Mouse (Mus musculus): ENCODE data around the gene Dhx36. TPM values are rescaled to one million over a fixed set of nuclear protein-coding genes. Genes with fewer than 3 reads are reported as not detected.

Gene Dhx36
- polyA plus RNA-seq, 1 experiment from 2014 or later: 51.9 TPM

- Histone ChIP-seq H3K27ac (no peak overlapping the region), H3K9me3 (ENCODE audit: control insufficient read depth, low read length) (no peaks in the 10 kb centered on the region), H3K4me1 (replicated peaks; ENCODE audit: control insufficient read depth, insufficient read depth, low read length) (no peaks in the 10 kb centered on the region), H3K9ac (no peak overlapping the region), H3K27me3 (ENCODE audit: control insufficient read depth, insufficient read depth, low read length) (no peaks in the 10 kb centered on the region), H3K4me3 (replicated peaks; ENCODE audit: low read length) (no peak overlapping the region), H3K36me3 (replicated peaks; ENCODE audit: control insufficient read depth, insufficient read depth) (peaks cover 89% of the 10 kb centered on the region), H3K4me2 (replicated peaks) (no peak overlapping the region)
- WGBS: 82% methylated on average over 3 of the region's 3 CpGs
- ATAC-seq (ENCODE audit: low FRiP score): no peak
- no peak for DNase-seq (ENCODE audit: low spot score)
Measured at GRCm38 (mm10) chr3:62464276-62464675, 42.5 kb downstream of the Dhx36 start.

GRCm38 (mm10) chr3:62459483-62459882 is 47.3 kb downstream of the Dhx36 start:
- WGBS: 87% methylated on average over 6 of the region's 6 CpGs
- Histone ChIP-seq H3K4me3 (replicated peaks; ENCODE audit: low read length) (no peak overlapping the region), H3K27me3 (ENCODE audit: control insufficient read depth, insufficient read depth, low read length) (no peaks in the 10 kb centered on the region), H3K27ac (no peak overlapping the region), H3K4me1 (replicated peaks; ENCODE audit: control insufficient read depth, insufficient read depth, low read length) (peaks cover 2% of the 10 kb centered on the region; the same call in 1 of the 2 replicates), H3K9me3 (ENCODE audit: control insufficient read depth, low read length) (no peaks in the 10 kb centered on the region), H3K36me3 (replicated peaks; ENCODE audit: control insufficient read depth, insufficient read depth) (peaks cover 48% of the 10 kb centered on the region), H3K4me2 (replicated peaks) (no peak overlapping the region), H3K9ac (no peak overlapping the region)
- no peak for DNase-seq (ENCODE audit: low spot score)
- no peak for ATAC-seq (ENCODE audit: low FRiP score)

GRCm38 (mm10) chr3:62458284-62459013 is 48.4 kb downstream of the Dhx36 start:
- H3K9me3 ChIP-seq (ENCODE audit: control insufficient read depth, low read length): no peaks in the 10 kb centered on the region
- no peak overlapping the region for H3K4me2 ChIP-seq (replicated peaks)
- 44% methylated on average over 6 of the region's 6 CpGs for whole genome bisulfite sequencing
- DNase-seq (ENCODE audit: low spot score): peak; percentile 78
- ATAC-seq (ENCODE audit: low FRiP score): peak; percentile 65
- H3K9ac ChIP-seq: no peak overlapping the region
- H3K27ac ChIP-seq: no peak overlapping the region
- H3K4me1 ChIP-seq (replicated peaks; ENCODE audit: control insufficient read depth, insufficient read depth, low read length): peaks cover 12% of the 10 kb centered on the region
- H3K4me3 ChIP-seq (replicated peaks; ENCODE audit: low read length): no peak overlapping the region
- H3K27me3 ChIP-seq (ENCODE audit: control insufficient read depth, insufficient read depth, low read length): no peaks in the 10 kb centered on the region
- peaks cover 38% of the 10 kb centered on the region for H3K36me3 ChIP-seq (replicated peaks; ENCODE audit: control insufficient read depth, insufficient read depth)

GRCm38 (mm10) chr3:62455854-62456253 is 51.0 kb downstream of the Dhx36 start:
- Histone ChIP-seq H3K27ac (no peak overlapping the region), H3K9ac (no peak overlapping the region), H3K4me3 (replicated peaks; ENCODE audit: low read length) (no peak overlapping the region), H3K4me2 (replicated peaks) (no peak overlapping the region), H3K27me3 (ENCODE audit: control insufficient read depth, insufficient read depth, low read length) (no peaks in the 10 kb centered on the region), H3K36me3 (replicated peaks; ENCODE audit: control insufficient read depth, insufficient read depth) (peaks cover 13% of the 10 kb centered on the region), H3K9me3 (ENCODE audit: control insufficient read depth, low read length) (no peaks in the 10 kb centered on the region), H3K4me1 (replicated peaks; ENCODE audit: control insufficient read depth, insufficient read depth, low read length) (peaks cover 14% of the 10 kb centered on the region)
- WGBS: 24% methylated on average over 1 of the region's 1 CpGs
- ATAC-seq (ENCODE audit: low FRiP score) (peak; percentile 86), DNase-seq (ENCODE audit: low spot score) (no peak)

GRCm38 (mm10) chr3:62454096-62454495 is 52.7 kb downstream of the Dhx36 start:
- H3K4me3 ChIP-seq (replicated peaks; ENCODE audit: low read length): no peak overlapping the region
- no peak overlapping the region for H3K4me2 ChIP-seq (replicated peaks)
- no peak overlapping the region for H3K9ac ChIP-seq
- peaks cover 14% of the 10 kb centered on the region for H3K4me1 ChIP-seq (replicated peaks; ENCODE audit: control insufficient read depth, insufficient read depth, low read length)
- peak overlapping the region; percentile 56 for H3K27ac ChIP-seq
- no peaks in the 10 kb centered on the region for H3K27me3 ChIP-seq (ENCODE audit: control insufficient read depth, insufficient read depth, low read length)
- H3K9me3 ChIP-seq (ENCODE audit: control insufficient read depth, low read length): no peaks in the 10 kb centered on the region
- peak; percentile 35; the same call in 1 of the 2 replicates for ATAC-seq (ENCODE audit: low FRiP score)
- 7% methylated on average over 3 of the region's 3 CpGs for WGBS
- DNase-seq (ENCODE audit: low spot score): peak; percentile 30
- no peaks in the 10 kb centered on the region for H3K36me3 ChIP-seq (replicated peaks; ENCODE audit: control insufficient read depth, insufficient read depth)

GRCm38 (mm10) chr3:62452961-62453360 is 53.8 kb downstream of the Dhx36 start:
- H3K4me3 ChIP-seq (replicated peaks; ENCODE audit: low read length): no peak overlapping the region
- 48% methylated on average over 4 of the region's 4 CpGs for WGBS
- no peak overlapping the region for H3K4me2 ChIP-seq (replicated peaks)

GRCm38 (mm10) chr3:62449871-62450496 is 56.8 kb downstream of the Dhx36 start:
- no peaks in the 10 kb centered on the region for H3K9me3 ChIP-seq (ENCODE audit: control insufficient read depth, low read length)
- H3K4me2 ChIP-seq (replicated peaks): no peak overlapping the region
- peaks cover 12% of the 10 kb centered on the region for H3K4me1 ChIP-seq (replicated peaks; ENCODE audit: control insufficient read depth, insufficient read depth, low read length)
- H3K27me3 ChIP-seq (ENCODE audit: control insufficient read depth, insufficient read depth, low read length): no peaks in the 10 kb centered on the region
- 95% methylated on average over 4 of the region's 4 CpGs for WGBS
- no peak overlapping the region for H3K4me3 ChIP-seq (replicated peaks; ENCODE audit: low read length)
- H3K9ac ChIP-seq: no peak overlapping the region
- ATAC-seq (ENCODE audit: low FRiP score): no peak
- H3K27ac ChIP-seq: no peak overlapping the region
- H3K36me3 ChIP-seq (replicated peaks; ENCODE audit: control insufficient read depth, insufficient read depth): no peaks in the 10 kb centered on the region
- DNase-seq (ENCODE audit: low spot score): no peak

More at GRCm38 (mm10) chr3:62452961-62453360, 53.8 kb downstream of the Dhx36 start:
- H3K9me3 ChIP-seq (ENCODE audit: control insufficient read depth, low read length): no peaks in the 10 kb centered on the region
- H3K36me3 ChIP-seq (replicated peaks; ENCODE audit: control insufficient read depth, insufficient read depth): no peaks in the 10 kb centered on the region
- DNase-seq (ENCODE audit: low spot score) (no peak), ATAC-seq (ENCODE audit: low FRiP score) (no peak)
- no peak overlapping the region for H3K9ac ChIP-seq
- H3K27ac ChIP-seq: peak overlapping the region; percentile 56
- H3K27me3 ChIP-seq (ENCODE audit: control insufficient read depth, insufficient read depth, low read length): no peaks in the 10 kb centered on the region
- H3K4me1 ChIP-seq (replicated peaks; ENCODE audit: control insufficient read depth, insufficient read depth, low read length): peaks cover 14% of the 10 kb centered on the region

- ATAC-seq (ENCODE audit: low FRiP score): no peak
- WGBS: 71% methylated on average over 8 of the region's 8 CpGs
- H3K4me3 ChIP-seq (replicated peaks; ENCODE audit: low read length): no peak overlapping the region
Measured at GRCm38 (mm10) chr3:62447151-62447550, 59.7 kb downstream of the Dhx36 start.

GRCm38 (mm10) chr3:62446271-62446670 is 60.5 kb downstream of the Dhx36 start:
- no peak overlapping the region for H3K4me3 ChIP-seq (replicated peaks; ENCODE audit: low read length)
- H3K27ac ChIP-seq: no peak overlapping the region
- H3K36me3 ChIP-seq (replicated peaks; ENCODE audit: control insufficient read depth, insufficient read depth): no peaks in the 10 kb centered on the region
- no peaks in the 10 kb centered on the region for H3K27me3 ChIP-seq (ENCODE audit: control insufficient read depth, insufficient read depth, low read length)
- no peak for DNase-seq (ENCODE audit: low spot score)
- no peak overlapping the region for H3K9ac ChIP-seq
- no peaks in the 10 kb centered on the region for H3K4me1 ChIP-seq (replicated peaks; ENCODE audit: control insufficient read depth, insufficient read depth, low read length)
- no peaks in the 10 kb centered on the region for H3K9me3 ChIP-seq (ENCODE audit: control insufficient read depth, low read length)
- ATAC-seq (ENCODE audit: low FRiP score): no peak
- H3K4me2 ChIP-seq (replicated peaks): no peak overlapping the region
- WGBS: 95% methylated on average over 7 of the region's 7 CpGs

More at GRCm38 (mm10) chr3:62447151-62447550, 59.7 kb downstream of the Dhx36 start:
- H3K27me3 ChIP-seq (ENCODE audit: control insufficient read depth, insufficient read depth, low read length): no peaks in the 10 kb centered on the region
- no peak overlapping the region for H3K27ac ChIP-seq
- no peak overlapping the region for H3K4me2 ChIP-seq (replicated peaks)
- DNase-seq (ENCODE audit: low spot score): no peak
- H3K36me3 ChIP-seq (replicated peaks; ENCODE audit: control insufficient read depth, insufficient read depth): no peaks in the 10 kb centered on the region
- no peaks in the 10 kb centered on the region for H3K4me1 ChIP-seq (replicated peaks; ENCODE audit: control insufficient read depth, insufficient read depth, low read length)
- no peaks in the 10 kb centered on the region for H3K9me3 ChIP-seq (ENCODE audit: control insufficient read depth, low read length)
- no peak overlapping the region for H3K9ac ChIP-seq
